Mouse (Mus musculus) gonadal fat pad, adult 2 months (tissue): ENCODE data around the gene Hbb-bt. TPM values are rescaled to one million over a fixed set of nuclear protein-coding genes. Genes with fewer than 3 reads are reported as not detected.
"Not testable (repeated sequence)": the region's sequence is repeated elsewhere in the genome, so short reads cannot be mapped to it uniquely, and the experiment has no call there.

ENCODE experiments used
- DNase-seq: peaks from one replicate; pipeline ENCODE4 v3.0.0-alpha.2; 2012; ENCODE audit warnings: low read depth
- polyA plus RNA-seq: library from polyadenylated mRNA; depleted of rRNA; stranded (reverse); fragments of >200 nt; gene quantifications from 2 replicates; pipeline ENCODE4 v1.2.3, GENCODE M21; 2012; rRNA removed

The Hbb-bt gene
- polyA plus RNA-seq, 1 experiment, result 189 TPM

GRCm38 (mm10) chr7:103808971-103809800 is 4.6 kb downstream of the Hbb-bt start:
- DNase-seq, result no peak

GRCm38 (mm10) chr7:103808120-103808519 is 5.7 kb downstream of the Hbb-bt start:
- DNase-seq, result not testable (repeated sequence)

GRCm38 (mm10) chr7:103806856-103807255 is 6.9 kb downstream of the Hbb-bt start:
- no peak for DNase-seq

GRCm38 (mm10) chr7:103792669-103793388 is 21.0 kb downstream of the Hbb-bt start:
- DNase-seq, result no peak

- DNase-seq, result no peak
Measured at GRCm38 (mm10) chr7:103791721-103792120, 22.1 kb downstream of the Hbb-bt start, which contains the start of gene Olfr67. TSS of gene Olfr67 (minus strand) at chr7:103791821.

- no peak for DNase-seq
Measured at GRCm38 (mm10) chr7:103779598-103779997, 34.2 kb downstream of the Hbb-bt start, which contains the start of gene Olfr68. TSS of gene Olfr68 (minus strand) at chr7:103779698.

DNA sequence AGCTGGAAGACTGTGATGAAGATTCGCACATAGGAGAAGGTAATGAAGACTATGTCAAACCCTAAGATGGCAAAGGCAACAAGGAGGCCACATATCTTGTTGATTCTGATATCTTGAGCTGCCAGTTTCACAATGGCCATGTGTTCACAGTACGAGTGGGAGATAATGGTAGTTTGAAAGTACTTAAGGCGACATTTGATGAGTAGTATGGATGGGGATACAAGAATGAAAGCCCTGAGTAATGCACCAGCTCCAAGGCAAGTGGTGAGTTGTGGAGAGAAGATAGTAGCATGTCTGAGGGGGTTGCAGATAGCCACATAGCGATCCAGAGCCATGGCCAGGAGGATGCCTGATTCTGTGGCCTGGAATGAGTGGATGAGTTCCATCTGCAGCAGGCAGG is 36.1 kb downstream of the Hbb-bt start:
- not testable (repeated sequence) for DNase-seq

DNA sequence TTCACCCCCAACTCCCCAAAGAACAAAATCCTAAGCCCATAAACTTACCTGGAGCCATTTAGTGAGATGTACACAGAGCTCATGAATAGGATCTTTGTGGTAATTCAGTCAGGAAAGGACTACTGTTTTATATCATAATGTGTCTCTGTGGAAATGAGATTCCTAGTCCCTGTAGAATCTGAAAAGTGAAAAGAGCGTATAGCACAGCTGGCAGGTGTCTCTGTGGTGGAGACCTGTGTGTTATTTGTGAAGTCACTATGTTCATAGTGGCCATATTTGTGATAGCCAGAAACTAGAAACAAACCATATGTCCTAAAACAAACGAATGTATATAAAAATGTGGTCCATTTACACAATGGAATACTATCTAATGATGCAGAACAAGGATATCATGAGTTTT is 42.3 kb downstream of the Hbb-bt start, which contains the start of gene Olfr69:
Gene Olfr69 (minus strand): TSS at position 101 of the 400 bp plus-strand sequence.
- DNase-seq, result no peak

DNA sequence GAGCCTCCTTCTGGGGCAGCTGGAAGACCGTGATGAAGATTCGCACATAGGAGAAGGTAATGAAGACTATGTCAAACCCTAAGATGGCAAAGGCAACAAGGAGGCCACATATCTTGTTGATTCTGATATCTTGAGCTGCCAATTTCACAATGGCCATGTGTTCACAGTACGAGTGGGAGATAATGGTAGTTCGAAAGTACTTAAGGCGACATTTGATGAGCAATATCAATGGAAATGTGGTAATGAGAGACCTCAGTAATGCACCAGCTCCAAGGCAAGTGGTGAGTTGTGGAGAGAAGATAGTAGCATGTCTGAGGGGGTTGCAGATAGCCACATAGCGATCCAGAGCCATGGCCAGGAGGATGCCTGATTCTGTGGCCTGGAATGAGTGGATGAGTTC is 46.1 kb downstream of the Hbb-bt start:
- not testable (repeated sequence) for DNase-seq

Other genes with a start within 250 kb of the Hbb-bt start
- not detected in 2 replicates for gene Olfr616, start 244.9 kb downstream of the Hbb-bt start, polyA plus RNA-seq
- gene Olfr617, start 240.9 kb downstream of the Hbb-bt start, polyA plus RNA-seq, result not detected in 2 replicates
- not detected in 2 replicates for gene Olfr618, start 223.9 kb downstream of the Hbb-bt start, polyA plus RNA-seq
- gene Olfr619, start 213.4 kb downstream of the Hbb-bt start, polyA plus RNA-seq, result not detected in 2 replicates
- gene Olfr620, start 201.5 kb downstream of the Hbb-bt start, polyA plus RNA-seq, result not detected in 2 replicates
- gene Olfr622, start 171.3 kb downstream of the Hbb-bt start, polyA plus RNA-seq, result not detected in 2 replicates
- gene Olfr623, start 150.3 kb downstream of the Hbb-bt start, polyA plus RNA-seq, result not detected in 2 replicates
- gene Olfr624, start 142.8 kb downstream of the Hbb-bt start, polyA plus RNA-seq, result not detected in 2 replicates
- not detected in 2 replicates for gene Olfr625-ps1, start 131.3 kb downstream of the Hbb-bt start, polyA plus RNA-seq
- not detected in 2 replicates for gene Olfr243, start 99.3 kb downstream of the Hbb-bt start, polyA plus RNA-seq
- gene Olfr628, start 83.6 kb downstream of the Hbb-bt start, polyA plus RNA-seq, result not detected in 2 replicates
- gene Olfr629, start 69.1 kb downstream of the Hbb-bt start, polyA plus RNA-seq, result not detected in 2 replicates
- gene Olfr630, start 56.7 kb downstream of the Hbb-bt start, polyA plus RNA-seq, result not detected in 2 replicates
- gene Olfr69, start 42.4 kb downstream of the Hbb-bt start, polyA plus RNA-seq, result not detected in 2 replicates
- gene Olfr68, start 34.3 kb downstream of the Hbb-bt start, polyA plus RNA-seq, result not detected in 2 replicates
- not detected in 2 replicates for gene Olfr67, start 22.2 kb downstream of the Hbb-bt start, polyA plus RNA-seq
- 2,031 and 4,766 TPM in 2 replicates for gene Hbb-bs, start 14.1 kb upstream of the Hbb-bt start, polyA plus RNA-seq
- not detected in 2 replicates for gene Hbb-bh2, start 26.5 kb upstream of the Hbb-bt start, polyA plus RNA-seq
- gene Hbb-bh1, start 29.2 kb upstream of the Hbb-bt start, polyA plus RNA-seq, result not detected in 2 replicates
- not detected in 2 replicates for gene Hbb-y, start 39.2 kb upstream of the Hbb-bt start, polyA plus RNA-seq
- not detected in 2 replicates for gene Olfr66, start 72.3 kb upstream of the Hbb-bt start, polyA plus RNA-seq
- not detected in 2 replicates for gene Olfr64, start 80.5 kb upstream of the Hbb-bt start, polyA plus RNA-seq
- not detected in 2 replicates for gene Olfr65, start 89.5 kb upstream of the Hbb-bt start, polyA plus RNA-seq
- gene Olfr631, start 114.8 kb upstream of the Hbb-bt start, polyA plus RNA-seq, result not detected in 2 replicates
- not detected in 2 replicates for gene Olfr632, start 120.4 kb upstream of the Hbb-bt start, polyA plus RNA-seq
- gene Olfr633, start 130.4 kb upstream of the Hbb-bt start, polyA plus RNA-seq, result not detected in 2 replicates
- not detected in 2 replicates for gene Olfr635, start 157.2 kb upstream of the Hbb-bt start, polyA plus RNA-seq
- not detected in 2 replicates for gene Olfr638, start 184.8 kb upstream of the Hbb-bt start, polyA plus RNA-seq
- gene Olfr639, start 203.3 kb upstream of the Hbb-bt start, polyA plus RNA-seq, result not detected in 2 replicates
- not detected in 2 replicates for gene Olfr640, start 211.6 kb upstream of the Hbb-bt start, polyA plus RNA-seq
- gene Olfr641, start 221.4 kb upstream of the Hbb-bt start, polyA plus RNA-seq, result not detected in 2 replicates
- not detected in 2 replicates for gene Olfr642, start 238.7 kb upstream of the Hbb-bt start, polyA plus RNA-seq
- not detected in 2 replicates for gene 4930516K23Rik, start 247.4 kb upstream of the Hbb-bt start, polyA plus RNA-seq